8 mouse cellular contexts compared by ENCODE assay signal in genomic region chr3:79287108-79287576, GRCm38 (mm10). TPM values are rescaled to one million over a fixed set of nuclear protein-coding genes. Genes with fewer than 3 reads are reported as not detected.
DNase-seq lines count a peak whose midpoint lies in the region; ATAC-seq and TF ChIP-seq lines count a peak whose summit lies in the region.

No protein-coding gene starts in this region.

- no peak for TF ChIP-seq CTCF in kidney, postnatal 0 days (IDR thresholded peaks at IDR 0.05; ENCODE audit: low read depth)
- no peak for TF ChIP-seq CTCF in liver, adult 2 months (IDR thresholded peaks at IDR 0.05; ENCODE audit: low read depth, low read length)

- peak; percentile 79 for TF ChIP-seq POLR2A in liver, adult 2 months (IDR thresholded peaks at IDR 0.05; ENCODE audit: extremely low read depth, insufficient read depth, low read length)

- H3K4me1 ChIP-seq in brown adipose tissue, adult 24 weeks (ENCODE audit: control insufficient read depth, insufficient read depth, insufficient read length, low read length) = peaks cover 18% of the 10 kb centered on the region
- peaks cover 42% of the 10 kb centered on the region for H3K4me1 ChIP-seq in heart, embryonic 13.5 days
- H3K4me1 ChIP-seq in kidney, postnatal 0 days (replicated peaks; ENCODE audit: insufficient read depth, low read length) = peaks cover 24% of the 10 kb centered on the region
- peaks cover 14% of the 10 kb centered on the region for H3K4me1 ChIP-seq in liver, adult 2 months (ENCODE audit: control insufficient read depth, insufficient read depth, low read length)

- ATAC-seq in CD4-positive, CD25-positive, alpha-beta regulatory T cell, adult 4 months = peak; percentile 95
- peak; percentile 63 for ATAC-seq in erythroid progenitor cell, adult 5-6 weeks (replicated peaks; ENCODE audit: low FRiP score, poor library complexity, severe bottlenecking)
- ATAC-seq in heart, embryonic 13.5 days (ENCODE audit: extremely low read depth, insufficient number of reproducible peaks, low FRiP score, low TSS enrichment) = peak; percentile 91
- ATAC-seq in kidney, postnatal 0 days (replicated peaks; ENCODE audit: low FRiP score, low read depth) = peak; percentile 98
- ATAC-seq in monocyte, adult 5-6 weeks (replicated peaks; ENCODE audit: insufficient number of reproducible peaks, low FRiP score, low TSS enrichment, poor library complexity, severe bottlenecking) = peak; percentile 95

- H3K9ac ChIP-seq in heart, embryonic 13.5 days = peak overlapping the region; percentile 97
- H3K9ac ChIP-seq in kidney, postnatal 0 days (ENCODE audit: low read depth, low read length) = peak overlapping the region; percentile 91
- peak overlapping the region; percentile 96 for H3K9ac ChIP-seq in liver, adult 2 months (ENCODE audit: low read depth, low read length)

- peak overlapping the region; percentile 83 for H3K27ac ChIP-seq in brown adipose tissue, adult 24 weeks (replicated peaks; ENCODE audit: low read depth, low read length)
- H3K27ac ChIP-seq in heart, embryonic 13.5 days (replicated peaks) = peak overlapping the region; percentile 99
- peak overlapping the region; percentile 98 for H3K27ac ChIP-seq in kidney, postnatal 0 days
- peak overlapping the region; percentile 89 for H3K27ac ChIP-seq in liver, adult 2 months (replicated peaks; ENCODE audit: insufficient read depth, low read depth, low read length)

- WGBS in heart, embryonic 13.5 days = under 1% methylated on average over 52 of the region's 60 CpGs
- 1% methylated on average over 54 of the region's 60 CpGs for WGBS in kidney, postnatal 0 days
- WGBS in liver, adult 2 months = 0% methylated on average over 58 of the region's 60 CpGs

- no peaks in the 10 kb centered on the region for H3K27me3 ChIP-seq in heart, embryonic 13.5 days (replicated peaks)
- H3K27me3 ChIP-seq in kidney, postnatal 0 days (ENCODE audit: insufficient read depth, low read length) = no peaks in the 10 kb centered on the region
- no peaks in the 10 kb centered on the region for H3K27me3 ChIP-seq in liver, adult 2 months (ENCODE audit: control insufficient read depth, insufficient read depth, low read length)

- peaks cover 26% of the 10 kb centered on the region for H3K79me2 ChIP-seq in liver, adult 2 months (ENCODE audit: control insufficient read depth, insufficient read depth, low read length)

- peak overlapping the region; percentile 92 for H3K4me2 ChIP-seq in heart, embryonic 13.5 days
- H3K4me2 ChIP-seq in kidney, postnatal 0 days (ENCODE audit: low read length) = peak overlapping the region; percentile 87

- H3K9me3 ChIP-seq in heart, embryonic 13.5 days = no peaks in the 10 kb centered on the region
- H3K9me3 ChIP-seq in kidney, postnatal 0 days (replicated peaks; ENCODE audit: low read length) = no peaks in the 10 kb centered on the region

- DNase-seq in kidney, postnatal 0 days (ENCODE audit: low spot score) = peak; percentile 98
- DNase-seq in liver, adult 2 months (ENCODE audit: extremely low read depth, low read depth, low spot score) = peak; percentile 75
- DNase-seq in spleen, postnatal 4 days (ENCODE audit: low spot score in 2 of 2) = peak; percentile 84 to 92

- no peaks in the 10 kb centered on the region for H3K36me3 ChIP-seq in heart, embryonic 13.5 days
- H3K36me3 ChIP-seq in kidney, postnatal 0 days (ENCODE audit: insufficient read depth, low read length) = no peaks in the 10 kb centered on the region
- no peaks in the 10 kb centered on the region for H3K36me3 ChIP-seq in liver, adult 2 months (ENCODE audit: control insufficient read depth, insufficient read depth, low read length)

- peak overlapping the region; percentile 96 for H3K4me3 ChIP-seq in brown adipose tissue, adult 24 weeks (ENCODE audit: insufficient read depth, low read depth, low read length)
- H3K4me3 ChIP-seq in heart, embryonic 13.5 days = peak overlapping the region; percentile 94
- peak overlapping the region; percentile 81 for H3K4me3 ChIP-seq in kidney, postnatal 0 days (replicated peaks; ENCODE audit: low read depth, low read length)
- H3K4me3 ChIP-seq in liver, adult 2 months (ENCODE audit: insufficient read depth, low read depth, low read length) = peak overlapping the region; percentile 94

RNA-seq across cellular contexts. Expression of gene Rapgef2, which starts 0.8 kb away (rescaled TPM):
- polyA plus RNA-seq in CD4-positive, CD25-positive, alpha-beta regulatory T cell, adult 4 months (2017; shearing (Covaris generic)) = 1 to 10 TPM; 3.1 to 5.6 TPM
- 6.6 and 8.9 TPM in 2 replicates for polyA plus RNA-seq in brown adipose tissue, adult 24 weeks (2012; ENCODE audit: insufficient read depth, insufficient read length, missing spikeins)
- 2.1 and 7.6 TPM in 2 replicates for total RNA-seq in erythroid progenitor cell, adult 5-6 weeks (2015; ENCODE audit: low replicate concordance)
- total RNA-seq in erythroid progenitor cell, adult 5-6 weeks (2017; ENCODE audit: low replicate concordance) = 0.38 and 2.8 TPM in 2 replicates
- 4.1 and 4.6 TPM in 2 replicates for polyA plus RNA-seq in heart, embryonic 13.5 days (2015; fragmentation: Nextera tagmentation; extraction: Ambion mirVana)
- polyA plus RNA-seq in kidney, postnatal 0 days (2015; fragmentation: Nextera tagmentation; extraction: Ambion mirVana) = 3.7 and 4.4 TPM in 2 replicates
- total RNA-seq in liver, adult 2 months (2014; rRNA removed) = 15.3 and 21.1 TPM in 2 replicates
- polyA plus RNA-seq in liver, adult 2 months (2012; rRNA removed) = 3.1 and 4.2 TPM in 2 replicates
- 28.9 to 48.8 TPM (median 34.6 TPM) in 3 replicates for total RNA-seq in monocyte, adult 5-6 weeks (2017)

RNA-seq across cellular contexts. Expression of gene Gm17359, which starts 49.3 kb away (rescaled TPM):
- not detected for polyA plus RNA-seq in CD4-positive, CD25-positive, alpha-beta regulatory T cell, adult 4 months (2017; shearing (Covaris generic))
- polyA plus RNA-seq in brown adipose tissue, adult 24 weeks (2012; ENCODE audit: insufficient read depth, insufficient read length, missing spikeins) = not detected in 2 replicates
- total RNA-seq in erythroid progenitor cell, adult 5-6 weeks (2015; ENCODE audit: low replicate concordance) = not detected in 2 replicates
- total RNA-seq in erythroid progenitor cell, adult 5-6 weeks (2017; ENCODE audit: low replicate concordance) = not detected in 2 replicates
- polyA plus RNA-seq in heart, embryonic 13.5 days (2015; fragmentation: Nextera tagmentation; extraction: Ambion mirVana) = not detected in 2 replicates
- polyA plus RNA-seq in kidney, postnatal 0 days (2015; fragmentation: Nextera tagmentation; extraction: Ambion mirVana) = not detected in 2 replicates
- 0.09 and 0.13 TPM in 2 replicates for total RNA-seq in liver, adult 2 months (2014; rRNA removed)
- polyA plus RNA-seq in liver, adult 2 months (2012; rRNA removed) = 0.13 TPM in 1 of 2 replicates, not detected in the other
- not detected in 3 replicates for total RNA-seq in monocyte, adult 5-6 weeks (2017)

Comparison
In these comparisons a context has a peak if more than half of its experiments do, and no peak if none do; other contexts are left out.
1. Peak in every context shown above with its lines: DNase-seq, ATAC-seq, H3K4me3 ChIP-seq and H3K27ac ChIP-seq.